Mouse (Mus musculus): ENCODE results near the gene Acot1.

- TF ChIP-seq CTCF (IDR thresholded peaks at IDR 0.05; ENCODE audit: borderline replicate concordance, extremely low read depth, insufficient read depth, insufficient read length) = peak; percentile 31; the same call in 1 of the 2 replicates
- no peak for TF ChIP-seq POLR2A (IDR thresholded peaks at IDR 0.05; ENCODE audit: borderline replicate concordance, extremely low read depth, insufficient read depth, insufficient read length, poor library complexity, severe bottlenecking)
Observed at GRCm38 (mm10) chr12:84063228-84063627, 53.9 kb downstream of the Acot1 start.
